Mouse (Mus musculus) forelimb bud, embryonic 11.5 days (tissue): ENCODE results near the gene Erich4.
"Not testable (repeated sequence)": the region's sequence is repeated elsewhere in the genome, so short reads cannot be mapped to it uniquely, and the experiment has no call there.

Experiments
- DNase-seq: peaks from one replicate; pipeline ENCODE4 v3.0.0-alpha.2; 2012; ENCODE audit warnings: low read depth, low spot score

Gene Erich4

GRCm38 (mm10) chr7:25576793-25577437 lies 38.8 kb downstream of the Erich4 start:
- DNase-seq, result not testable (repeated sequence)

DNA sequence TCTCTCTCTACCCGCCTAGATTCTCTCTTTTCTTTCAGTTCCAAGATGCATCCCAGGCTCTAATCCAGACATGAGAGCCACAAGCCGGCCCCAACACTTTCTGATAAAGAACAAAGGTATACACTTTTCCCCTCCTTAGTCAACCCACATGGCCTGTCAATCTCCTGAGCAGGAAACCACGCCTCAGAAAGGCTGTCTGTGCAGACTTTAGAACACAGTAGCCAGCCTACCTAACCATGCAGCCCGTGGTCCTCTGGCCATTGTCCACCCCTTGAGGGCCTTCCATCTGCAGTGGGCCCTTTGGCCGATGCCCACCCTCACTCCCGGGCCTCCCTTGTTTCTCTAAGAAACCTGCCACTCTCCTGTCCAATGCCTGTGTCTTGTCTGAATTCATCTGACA lies 39.4 kb downstream of the Erich4 start:
- not testable (repeated sequence) for DNase-seq

DNA sequence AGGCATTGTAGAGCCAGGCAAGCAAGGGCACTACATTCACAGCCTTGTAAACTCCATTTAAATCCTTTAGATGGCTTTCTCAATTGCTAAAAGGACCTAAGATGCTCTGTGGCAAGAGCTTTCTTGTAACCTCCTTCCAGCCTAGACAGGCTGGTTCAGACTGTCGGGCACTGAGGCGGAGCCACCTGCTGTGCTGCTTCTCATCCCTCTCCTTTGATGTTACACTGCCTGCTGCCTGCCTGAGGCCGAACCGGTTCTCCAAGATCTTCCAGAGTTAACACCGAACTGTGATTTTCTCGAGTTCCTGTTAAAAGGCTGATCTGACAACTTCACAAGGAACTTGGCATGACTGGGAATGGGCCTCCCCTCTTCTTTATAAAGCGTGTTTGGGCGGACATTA lies 39.8 kb downstream of the Erich4 start:
- DNase-seq, result peak; percentile 20

- DNase-seq, result no peak
Observed at GRCm38 (mm10) chr7:25575105-25575504, 40.6 kb downstream of the Erich4 start.

DNA sequence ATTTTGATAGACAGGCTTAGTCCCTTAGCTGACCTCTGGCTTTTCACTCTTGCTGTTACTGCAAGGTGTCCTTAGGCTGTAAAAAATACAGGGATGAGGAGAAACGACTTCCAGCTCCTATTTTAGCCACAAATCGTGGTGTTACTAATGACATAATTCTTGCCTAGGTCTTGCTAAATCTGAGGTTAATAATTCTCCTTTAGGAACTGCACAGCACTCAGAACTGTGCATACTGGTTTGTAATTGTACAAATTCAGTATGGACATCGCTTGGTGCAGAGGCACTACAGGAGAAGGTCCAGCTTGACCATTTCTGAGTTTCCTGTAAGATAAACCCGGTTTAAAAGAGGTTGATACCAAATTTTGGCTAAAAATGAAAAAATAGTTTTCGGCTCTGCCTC lies 41.9 kb downstream of the Erich4 start:
- not testable (repeated sequence) for DNase-seq

GRCm38 (mm10) chr7:25568721-25569120 lies 47.0 kb downstream of the Erich4 start:
- DNase-seq, result no peak
